Mouse (Mus musculus) ES-E14 (cell line): ENCODE results near the gene Nme4.

Source experiments
- CHD2 ChIP-seq: IDR thresholded peaks from 2 replicates; pipeline ENCODE4 v1.6.1; 2014; ENCODE audit warnings: mild to moderate bottlenecking, low read depth, low read length, inconsistent platforms
- HCFC1 ChIP-seq: IDR thresholded peaks from 2 replicates; pipeline ENCODE4 v1.6.1; 2012; ENCODE audit warnings: low read length, inconsistent platforms, borderline replicate concordance; ENCODE audit not compliant: insufficient read depth
- MAFK ChIP-seq: IDR thresholded peaks from 2 replicates; pipeline ENCODE4 v1.6.1; 2014; ENCODE audit warnings: mild to moderate bottlenecking, low read depth, low read length, inconsistent platforms; ENCODE audit not compliant: insufficient read depth
- ZC3H11A ChIP-seq: IDR thresholded peaks from 2 replicates; pipeline ENCODE4 v1.6.1; 2012; ENCODE audit warnings: low read depth, mild to moderate bottlenecking, inconsistent platforms, low read length, borderline replicate concordance
- ZNF384 ChIP-seq: IDR thresholded peaks from 2 replicates; pipeline ENCODE4 v1.6.1; 2012; ENCODE audit warnings: low read depth, low read length, inconsistent platforms

DNA sequence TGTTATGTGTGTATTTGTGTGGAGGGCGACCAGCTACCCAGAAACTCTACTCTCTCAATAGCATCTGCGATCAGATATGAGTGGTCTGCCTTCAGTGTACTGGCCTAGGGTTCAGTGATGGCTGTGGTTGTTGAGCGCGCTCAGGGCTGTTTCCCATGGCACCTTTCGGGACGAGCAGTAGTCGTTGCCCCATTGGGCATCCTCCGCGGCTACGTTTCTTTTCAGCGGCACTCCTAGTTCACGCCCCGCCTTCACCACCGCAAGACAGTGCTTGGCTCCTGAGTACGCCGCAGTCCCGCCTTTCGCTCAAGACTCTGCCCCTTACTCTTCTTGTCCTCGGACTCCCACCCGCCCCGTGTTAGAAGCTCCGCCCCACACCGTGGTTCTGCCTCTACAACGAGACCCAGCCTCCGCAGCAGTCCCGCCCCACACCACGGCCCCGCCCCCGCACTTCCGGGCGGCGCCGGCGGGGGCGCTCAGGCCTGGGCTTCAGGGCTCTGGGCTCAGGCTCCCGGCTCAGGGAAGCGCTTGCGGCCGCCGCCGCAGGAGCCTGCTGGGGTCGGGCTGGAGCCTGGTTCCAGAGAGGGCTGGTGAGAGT is 42.9 kb upstream of the Nme4 start, which contains the start of gene Axin1:
- TF ChIP-seq HCFC1 (no peak), MAFK (no peak), CHD2 (no peak), ZNF384 (no peak), ZC3H11A (no peak)
